Mouse (Mus musculus): Measurements from ENCODE around the gene Fam229a.

- no peak for TF ChIP-seq CTCF (IDR thresholded peaks at IDR 0.05; ENCODE audit: low read depth, low read length)
- TF ChIP-seq GATA1 (IDR thresholded peaks at IDR 0.05; ENCODE audit: borderline replicate concordance, low read length), result no peak
- TF ChIP-seq TAL1 (conservative IDR thresholded peaks at IDR 0.05; ENCODE audit: low read depth, low read length), result no peak
- no peak for TF ChIP-seq POLR2AphosphoS5 (IDR thresholded peaks at IDR 0.05; ENCODE audit: insufficient replicate concordance, low read depth, low read length)
- no peak for TF ChIP-seq GATA2 (IDR thresholded peaks at IDR 0.05; ENCODE audit: borderline replicate concordance, low read depth, low read length)
Observed at GRCm38 (mm10) chr4:129518519-129518918, 27.5 kb downstream of the Fam229a start.

Measured in G1E (cell line).